Mouse (Mus musculus): ENCODE results near the gene Rab4a. TPM values are rescaled to one million over a fixed set of nuclear protein-coding genes. Genes with fewer than 3 reads are reported as not detected.

The Rab4a gene
- total RNA-seq, 2 experiments from 2014 or later: 25.5 to 25.9 TPM

Other genes starting within 250 kb of the Rab4a start
- 10 to 100 TPM; 42.5 to 42.8 TPM for gene Rhou, start 152.1 kb upstream of the Rab4a start, total RNA-seq (2021)
- 1 to 10 TPM; 1.1 to 1.5 TPM for gene Ccsap, start 54.2 kb downstream of the Rab4a start, total RNA-seq (2021)
- gene Acta1, start 88.8 kb downstream of the Rab4a start, total RNA-seq (2021): 10 to 100 TPM in 1 of 2 experiments, under 1 TPM in 1; 0.27 to 30.4 TPM
- 10 to 100 TPM; 13.9 to 17.1 TPM for gene Nup133, start 143.3 kb downstream of the Rab4a start, total RNA-seq (2021)
- gene Abcb10, start 177.1 kb downstream of the Rab4a start, total RNA-seq (2021): 10 to 100 TPM; 12.8 to 16.8 TPM
- gene Taf5l, start 215.4 kb downstream of the Rab4a start, total RNA-seq (2021): 10 to 100 TPM; 22.3 to 22.7 TPM
- gene Urb2, start 215.5 kb downstream of the Rab4a start, total RNA-seq (2021): 10 to 100 TPM; 12.3 to 14.7 TPM

All from adrenal gland, adult 18-20 months (tissue).